Mouse (Mus musculus) bone marrow macrophage, adult 2 months (primary cell): Measurements from ENCODE around the gene Prss44.

Experiments
- CTCF ChIP-seq: IDR thresholded peaks from 2 replicates; pipeline ENCODE4 v1.5.1; 2012; ENCODE audit warnings: low read depth, mild to moderate bottlenecking, low read length, moderate library complexity
- POLR2A ChIP-seq: IDR thresholded peaks from 2 replicates; pipeline ENCODE4 v1.6.1; 2012; ENCODE audit warnings: mild to moderate bottlenecking, low read depth, low read length, borderline replicate concordance

GRCm38 (mm10) chr9:110857781-110858472, 44.1 kb downstream of the Prss44 start, which contains the start of gene Prss50:
- TF ChIP-seq CTCF (no peak), POLR2A (no peak)
